Mouse (Mus musculus) layer of hippocampus, postnatal 10 days (tissue): ENCODE data around the gene Mrps6. TPM values are rescaled to one million over a fixed set of nuclear protein-coding genes. Genes with fewer than 3 reads are reported as not detected.

ENCODE experiments used
- DNase-seq, 2 experiments: peaks; one replicate each; pipeline ENCODE4 v3.0.0; 2021; ENCODE audit warnings: low spot score in 2 of 2
- total RNA-seq, 2 experiments: library from RNA; stranded (reverse); gene quantifications; 2 replicates each; pipeline ENCODE4 v1.2.3; 2021

Mrps6 gene
- total RNA-seq, 2 experiments from 2014 or later, result 57.9 to 66.2 TPM

- DNase-seq, result no peak
Observed at GRCm38 (mm10) chr16:92117337-92118209, 59.5 kb downstream of the Mrps6 start.

- no peak for DNase-seq
Observed at GRCm38 (mm10) chr16:92119013-92119515, 61.0 kb downstream of the Mrps6 start.

- no peak for DNase-seq
Observed at GRCm38 (mm10) chr16:92120899-92121531, 62.9 kb downstream of the Mrps6 start.

GRCm38 (mm10) chr16:92127226-92127625 is 69.2 kb downstream of the Mrps6 start:
- DNase-seq, result no peak

- DNase-seq, result no peak
Observed at GRCm38 (mm10) chr16:92127666-92128065, 69.6 kb downstream of the Mrps6 start.

- no peak for DNase-seq
Observed at GRCm38 (mm10) chr16:92129843-92130242, 71.8 kb downstream of the Mrps6 start.

- DNase-seq, result no peak
Observed at GRCm38 (mm10) chr16:92132511-92132910, 74.4 kb downstream of the Mrps6 start.

GRCm38 (mm10) chr16:92134148-92134764 is 76.2 kb downstream of the Mrps6 start:
- DNase-seq, result no peak

- no peak for DNase-seq
Observed at GRCm38 (mm10) chr16:92136275-92136674, 78.2 kb downstream of the Mrps6 start.

GRCm38 (mm10) chr16:92139386-92140261 is 81.6 kb downstream of the Mrps6 start:
- no peak for DNase-seq

- DNase-seq, result no peak
Observed at GRCm38 (mm10) chr16:92140328-92140727, 82.3 kb downstream of the Mrps6 start.

GRCm38 (mm10) chr16:92141021-92141420 is 83.0 kb downstream of the Mrps6 start:
- no peak for DNase-seq

GRCm38 (mm10) chr16:92142426-92143012 is 84.4 kb downstream of the Mrps6 start:
- DNase-seq, result no peak

GRCm38 (mm10) chr16:92147631-92148366 is 89.7 kb downstream of the Mrps6 start:
- no peak for DNase-seq

- DNase-seq, result no peak
Observed at GRCm38 (mm10) chr16:92148367-92148728, 90.3 kb downstream of the Mrps6 start.

- no peak for DNase-seq
Observed at GRCm38 (mm10) chr16:92150975-92151374, 92.9 kb downstream of the Mrps6 start.

- peak; percentile 37 to 49 for DNase-seq
Observed at GRCm38 (mm10) chr16:92158021-92158455, 100.0 kb downstream of the Mrps6 start.

- peak; percentile 49 to 72 for DNase-seq
Observed at GRCm38 (mm10) chr16:92158461-92159091, 100.5 kb downstream of the Mrps6 start.

GRCm38 (mm10) chr16:92159114-92159513 is 101.0 kb downstream of the Mrps6 start:
- no peak for DNase-seq
